Mouse (Mus musculus) stomach, embryonic 16.5 days (tissue): ENCODE measurements around the gene Ncoa7. TPM values are rescaled to one million over a fixed set of nuclear protein-coding genes. Genes with fewer than 3 reads are reported as not detected.

ENCODE experiments used
- ATAC-seq: fragments of 200-750 bp; cut with Nextera tagmentation; 2 replicates; pipeline ENCODE4 v1.8.0; 2017; ENCODE audit warnings: moderate number of reproducible peaks, moderate TSS enrichment; ENCODE audit not compliant: insufficient read depth, low FRiP score
- H3K27ac ChIP-seq: fragments of 300-500 bp; sonication (generic); 2 replicates; pipeline ENCODE4 v1.5.1; 2014; ENCODE audit warnings: low read length
- H3K27me3 ChIP-seq: fragments of 300-500 bp; sonication (generic); 2 replicates; pipeline ENCODE4 v1.6.1; 2014; ENCODE audit warnings: low read length, control low read depth, mixed read lengths; ENCODE audit not compliant: control insufficient read depth, insufficient read depth
- H3K36me3 ChIP-seq: fragments of 300-500 bp; sonication (generic); 2 replicates; pipeline ENCODE4 v1.6.1; 2014; ENCODE audit warnings: low read length; ENCODE audit not compliant: control insufficient read depth, insufficient read depth
- H3K4me1 ChIP-seq: fragments of 300-500 bp; sonication (generic); 2 replicates; pipeline ENCODE4 v1.6.1; 2014; ENCODE audit warnings: low read length, control low read depth, mixed read lengths; ENCODE audit not compliant: control insufficient read depth, insufficient read depth
- H3K4me2 ChIP-seq: fragments of 300-500 bp; sonication (generic); 2 replicates; pipeline ENCODE4 v1.6.1; 2014; ENCODE audit warnings: low read depth, low read length, mixed read lengths
- H3K4me3 ChIP-seq: fragments of 300-500 bp; sonication (generic); replicated peaks from 2 replicates; pipeline ENCODE4 v1.5.1; 2014; ENCODE audit warnings: mild to moderate bottlenecking, low read length
- H3K9ac ChIP-seq: fragments of 300-500 bp; sonication (generic); 2 replicates; pipeline ENCODE4 v1.6.1; 2014; ENCODE audit warnings: low read length
- H3K9me3 ChIP-seq: fragments of 300-500 bp; sonication (generic); replicated peaks from 2 replicates; pipeline ENCODE4 v1.6.1; 2016; ENCODE audit warnings: low read length, control low read depth; ENCODE audit not compliant: control insufficient read depth
- WGBS: fragments of 180-500 bp; shearing (Covaris S2); extraction: QIAGEN DNeasy Blood & Tissue Kit; methylation state at CpG from one replicate; pipeline ENCODE4 v1.1.7; 2014; 5-methylcytosine and 5-hydroxymethylcytosine counted together
- polyA plus RNA-seq: library from polyadenylated mRNA; unstranded; fragments of >200 nt; fragmentation: Nextera tagmentation; extraction: Ambion mirVana; gene quantifications from 2 replicates; pipeline ENCODE4 v1.2.1, GENCODE M21; 2015

The Ncoa7 gene
- polyA plus RNA-seq, 1 experiment from 2014 or later, result 11.9 TPM

- Histone ChIP-seq H3K4me2 (no peak overlapping the region), H3K9me3 (no peaks in the 10 kb centered on the region), H3K27me3 (no peaks in the 10 kb centered on the region), H3K9ac (no peak overlapping the region), H3K4me3 (no peak overlapping the region), H3K36me3 (no peaks in the 10 kb centered on the region), H3K27ac (no peak overlapping the region), H3K4me1 (no peaks in the 10 kb centered on the region)
- 80% methylated on average over 2 of the region's 2 CpGs for WGBS
- no peak for ATAC-seq
Measured at GRCm38 (mm10) chr10:30774396-30774795, 28.7 kb downstream of the Ncoa7 start.

GRCm38 (mm10) chr10:30773181-30773580 lies 29.9 kb downstream of the Ncoa7 start:
- no peak for ATAC-seq
- Histone ChIP-seq H3K27ac (no peak overlapping the region), H3K4me2 (no peak overlapping the region), H3K36me3 (no peaks in the 10 kb centered on the region), H3K9ac (no peak overlapping the region), H3K4me1 (no peaks in the 10 kb centered on the region), H3K9me3 (no peaks in the 10 kb centered on the region), H3K4me3 (no peak overlapping the region), H3K27me3 (no peaks in the 10 kb centered on the region)
- WGBS, result 79% methylated on average over 5 of the region's 5 CpGs

GRCm38 (mm10) chr10:30771417-30772158 lies 31.5 kb downstream of the Ncoa7 start:
- no peaks in the 10 kb centered on the region for H3K27me3 ChIP-seq
- H3K9me3 ChIP-seq, result no peaks in the 10 kb centered on the region
- no peaks in the 10 kb centered on the region for H3K36me3 ChIP-seq
- H3K27ac ChIP-seq, result no peak overlapping the region
- WGBS, result 71% methylated on average over 5 of the region's 5 CpGs
- no peaks in the 10 kb centered on the region for H3K4me1 ChIP-seq
- H3K4me3 ChIP-seq, result no peak overlapping the region
- no peak for ATAC-seq
- H3K9ac ChIP-seq, result no peak overlapping the region
- H3K4me2 ChIP-seq, result no peak overlapping the region

- Histone ChIP-seq H3K4me2 (no peak overlapping the region), H3K27ac (no peak overlapping the region), H3K9ac (no peak overlapping the region), H3K4me1 (no peaks in the 10 kb centered on the region), H3K36me3 (no peaks in the 10 kb centered on the region), H3K4me3 (no peak overlapping the region), H3K9me3 (no peaks in the 10 kb centered on the region), H3K27me3 (no peaks in the 10 kb centered on the region)
- 86% methylated on average over 1 of the region's 1 CpGs for WGBS
- ATAC-seq, result no peak
Measured at GRCm38 (mm10) chr10:30768820-30769219, 34.3 kb downstream of the Ncoa7 start.

- no peak overlapping the region for H3K4me2 ChIP-seq
- no peak overlapping the region for H3K27ac ChIP-seq
- H3K9me3 ChIP-seq, result no peaks in the 10 kb centered on the region
- H3K27me3 ChIP-seq, result no peaks in the 10 kb centered on the region
- no peaks in the 10 kb centered on the region for H3K4me1 ChIP-seq
- no peak for ATAC-seq
- WGBS, result 85% methylated on average over 3 of the region's 3 CpGs
- no peaks in the 10 kb centered on the region for H3K36me3 ChIP-seq
- no peak overlapping the region for H3K4me3 ChIP-seq
- no peak overlapping the region for H3K9ac ChIP-seq
Measured at GRCm38 (mm10) chr10:30768250-30768649, 34.9 kb downstream of the Ncoa7 start.

- no peak overlapping the region for H3K27ac ChIP-seq
- H3K36me3 ChIP-seq, result no peaks in the 10 kb centered on the region
- H3K27me3 ChIP-seq, result no peaks in the 10 kb centered on the region
- no peak overlapping the region for H3K4me3 ChIP-seq
- peak; percentile 88 for ATAC-seq
- H3K4me2 ChIP-seq, result no peak overlapping the region
- H3K9me3 ChIP-seq, result no peaks in the 10 kb centered on the region
- H3K4me1 ChIP-seq, result peaks cover 8% of the 10 kb centered on the region
- WGBS, result 58% methylated on average over 8 of the region's 8 CpGs
- H3K9ac ChIP-seq, result no peak overlapping the region
Measured at GRCm38 (mm10) chr10:30763179-30763770, 39.9 kb downstream of the Ncoa7 start.

- ATAC-seq, result no peak
- Histone ChIP-seq H3K4me1 (peaks cover 8% of the 10 kb centered on the region), H3K9ac (no peak overlapping the region), H3K27me3 (no peaks in the 10 kb centered on the region), H3K4me3 (no peak overlapping the region), H3K9me3 (no peaks in the 10 kb centered on the region), H3K4me2 (no peak overlapping the region), H3K36me3 (no peaks in the 10 kb centered on the region), H3K27ac (no peak overlapping the region)
- 78% methylated on average over 4 of the region's 4 CpGs for WGBS
Measured at GRCm38 (mm10) chr10:30762284-30762964, 40.7 kb downstream of the Ncoa7 start.

- WGBS, result 27% methylated on average over 8 of the region's 8 CpGs
- peak; percentile 51; the same call in 1 of the 2 replicates for ATAC-seq
- Histone ChIP-seq H3K36me3 (no peaks in the 10 kb centered on the region), H3K9ac (no peak overlapping the region), H3K27me3 (no peaks in the 10 kb centered on the region), H3K27ac (0 out of 2 replicates have a peak overlapping the region, but pooled peaks have one; percentile 19), H3K9me3 (no peaks in the 10 kb centered on the region), H3K4me3 (no peak overlapping the region), H3K4me2 (no peak overlapping the region), H3K4me1 (peaks cover 12% of the 10 kb centered on the region)
Measured at GRCm38 (mm10) chr10:30759360-30760147, 43.6 kb downstream of the Ncoa7 start.
